In genomic region chr2:33837297-33837696, GRCm38 (mm10) we compare ENCODE assay signal across 15 mouse cellular contexts. TPM values are rescaled to one million over a fixed set of nuclear protein-coding genes. Genes with fewer than 3 reads are reported as not detected.
A peak's percentile ranks its signal among the peaks of the same experiment; 100 is the strongest.
DNase-seq lines count a peak whose midpoint lies in the region; ATAC-seq and TF ChIP-seq lines count a peak whose summit lies in the region.
"Had no signal": no experiment of that assay in that cellular context is flagged by ENCODE, and none has a peak within 500 bp of the region (broad histone marks: within the 10 kb centered on the region; RNA-seq: fewer than 3 reads in every experiment).

No protein-coding gene starts in this region.

- peaks cover 25% of the 10 kb centered on the region for H3K36me3 ChIP-seq in forebrain, embryonic 12.5 days (replicated peaks)
- H3K36me3 ChIP-seq in forebrain, postnatal 0 days (ENCODE audit: insufficient read depth): peaks cover 23% of the 10 kb centered on the region
- peaks cover 27% of the 10 kb centered on the region for H3K36me3 ChIP-seq in midbrain, embryonic 13.5 days
- peaks cover 36% of the 10 kb centered on the region for H3K36me3 ChIP-seq in midbrain, embryonic 10.5 days
- peaks cover 26% of the 10 kb centered on the region for H3K36me3 ChIP-seq in midbrain, embryonic 14.5 days (ENCODE audit: control insufficient read depth, insufficient read depth, low read length)

- H3K9ac ChIP-seq in forebrain, embryonic 12.5 days: no peak overlapping the region
- H3K9ac ChIP-seq in forebrain, postnatal 0 days: no peak overlapping the region
- H3K9ac ChIP-seq in midbrain, embryonic 13.5 days (replicated peaks): peak overlapping the region; percentile 42
- no peak overlapping the region for H3K9ac ChIP-seq in midbrain, embryonic 14.5 days (replicated peaks; ENCODE audit: low read length)

- no peak for DNase-seq in forebrain, postnatal 0 days
- no peak for DNase-seq in midbrain, embryonic 10.5 days (ENCODE audit: low spot score)
- DNase-seq in midbrain, embryonic 14.5 days: peak; percentile 40
- DNase-seq in ovary, adult 18-20 months (ENCODE audit: low spot score): no peak
- DNase-seq in lung, adult 18-20 months: no peak
- DNase-seq: cerebellum, postnatal 14 days; gastrocnemius, postnatal 14 days; kidney, adult 2 months; kidney, postnatal 14 days; lung, postnatal 14 days; thymus, postnatal 25 days had no signal

- H3K27me3 ChIP-seq in forebrain, embryonic 12.5 days: no peaks in the 10 kb centered on the region
- H3K27me3 ChIP-seq in forebrain, postnatal 0 days (ENCODE audit: insufficient read depth, low read length): no peaks in the 10 kb centered on the region
- H3K27me3 ChIP-seq in midbrain, embryonic 13.5 days: no peaks in the 10 kb centered on the region
- H3K27me3 ChIP-seq in midbrain, embryonic 10.5 days (ENCODE audit: low read depth, poor library complexity, severe bottlenecking): no peaks in the 10 kb centered on the region
- H3K27me3 ChIP-seq in midbrain, embryonic 14.5 days (ENCODE audit: control insufficient read depth, insufficient read depth, low read length): no peaks in the 10 kb centered on the region
- H3K27me3 ChIP-seq: megakaryocyte, embryonic 14.5 days had no signal

- no peak overlapping the region for H3K4me3 ChIP-seq in forebrain, embryonic 12.5 days (replicated peaks)
- no peak overlapping the region for H3K4me3 ChIP-seq in forebrain, postnatal 0 days (ENCODE audit: low read depth, low read length)
- H3K4me3 ChIP-seq in midbrain, embryonic 13.5 days (replicated peaks): no peak overlapping the region
- H3K4me3 ChIP-seq in midbrain, embryonic 10.5 days: no peak overlapping the region
- H3K4me3 ChIP-seq in midbrain, embryonic 14.5 days (replicated peaks; ENCODE audit: low read depth, low read length): no peak overlapping the region
- H3K4me3 ChIP-seq: megakaryocyte, embryonic 14.5 days had no signal

- 70% methylated on average over 6 of the region's 6 CpGs for WGBS in forebrain, embryonic 12.5 days
- WGBS in forebrain, postnatal 0 days: 61% methylated on average over 6 of the region's 6 CpGs
- WGBS in midbrain, embryonic 13.5 days: 72% methylated on average over 6 of the region's 6 CpGs
- 89% methylated on average over 6 of the region's 6 CpGs for WGBS in midbrain, embryonic 10.5 days
- 60% methylated on average over 6 of the region's 6 CpGs for WGBS in midbrain, embryonic 14.5 days

- ATAC-seq in forebrain, embryonic 12.5 days (ENCODE audit: low FRiP score): no peak
- ATAC-seq in forebrain, postnatal 0 days: no peak
- no peak for ATAC-seq in midbrain, embryonic 13.5 days
- ATAC-seq in midbrain, embryonic 14.5 days (ENCODE audit: low FRiP score, low TSS enrichment): no peak
- ATAC-seq in cerebellum, adult (ENCODE audit: insufficient number of reproducible peaks, low FRiP score, low TSS enrichment): no peak

- TF ChIP-seq CTCF in forebrain, postnatal 0 days (IDR thresholded peaks at IDR 0.05; ENCODE audit: low read depth): no peak

- H3K4me2 ChIP-seq in forebrain, embryonic 12.5 days: no peak overlapping the region
- H3K4me2 ChIP-seq in forebrain, postnatal 0 days (ENCODE audit: low read depth): no peak overlapping the region
- H3K4me2 ChIP-seq in midbrain, embryonic 13.5 days (replicated peaks): no peak overlapping the region
- no peak overlapping the region for H3K4me2 ChIP-seq in midbrain, embryonic 14.5 days (ENCODE audit: low read length)

- H3K27ac ChIP-seq in forebrain, embryonic 12.5 days: peak overlapping the region; percentile 50; the same call in 1 of the 2 replicates
- H3K27ac ChIP-seq in forebrain, postnatal 0 days (ENCODE audit: low read depth, low read length): no peak overlapping the region
- H3K27ac ChIP-seq in midbrain, embryonic 13.5 days: peak overlapping the region; percentile 74
- no peak overlapping the region; the same call in 1 of the 2 replicates for H3K27ac ChIP-seq in midbrain, embryonic 10.5 days (replicated peaks)
- peak overlapping the region; percentile 73 for H3K27ac ChIP-seq in midbrain, embryonic 14.5 days (replicated peaks; ENCODE audit: low read depth, low read length)

- peaks cover 38% of the 10 kb centered on the region for H3K4me1 ChIP-seq in forebrain, embryonic 12.5 days
- no peaks in the 10 kb centered on the region for H3K4me1 ChIP-seq in forebrain, postnatal 0 days (ENCODE audit: insufficient read depth)
- peaks cover 57% of the 10 kb centered on the region for H3K4me1 ChIP-seq in midbrain, embryonic 13.5 days (replicated peaks)
- H3K4me1 ChIP-seq in midbrain, embryonic 10.5 days: peaks cover 37% of the 10 kb centered on the region
- peaks cover 27% of the 10 kb centered on the region for H3K4me1 ChIP-seq in midbrain, embryonic 14.5 days (ENCODE audit: control insufficient read depth, insufficient read depth, low read length)

- no peaks in the 10 kb centered on the region for H3K9me3 ChIP-seq in forebrain, embryonic 12.5 days
- no peaks in the 10 kb centered on the region for H3K9me3 ChIP-seq in forebrain, postnatal 0 days (ENCODE audit: low read length)
- no peaks in the 10 kb centered on the region for H3K9me3 ChIP-seq in midbrain, embryonic 13.5 days
- no peaks in the 10 kb centered on the region for H3K9me3 ChIP-seq in midbrain, embryonic 10.5 days (replicated peaks)
- H3K9me3 ChIP-seq in midbrain, embryonic 14.5 days (ENCODE audit: control insufficient read depth, low read length): no peaks in the 10 kb centered on the region
- H3K9me3 ChIP-seq: megakaryocyte, embryonic 14.5 days had no signal

RNA-seq across cellular contexts. Expression of gene Mvb12b, which starts 50.4 kb away (rescaled TPM):
- polyA plus RNA-seq in forebrain, embryonic 12.5 days (2016; fragmentation: Nextera tagmentation; extraction: Ambion mirVana): 51.5 and 64.7 TPM in 2 replicates
- 107 and 141 TPM in 2 replicates for total RNA-seq in forebrain, postnatal 0 days (2014; rRNA removed)
- polyA plus RNA-seq in forebrain, postnatal 0 days (2015; fragmentation: Nextera tagmentation; extraction: Ambion mirVana): 72.0 and 82.8 TPM in 2 replicates
- polyA plus RNA-seq in midbrain, embryonic 13.5 days (2015; fragmentation: Nextera tagmentation; extraction: Ambion mirVana): 68.1 and 73.0 TPM in 2 replicates
- polyA plus RNA-seq in midbrain, embryonic 10.5 days (2016; fragmentation: Nextera tagmentation; extraction: Ambion mirVana): 19.0 and 23.5 TPM in 2 replicates
- 47.9 and 60.2 TPM in 2 replicates for polyA plus RNA-seq in midbrain, embryonic 14.5 days (2014; fragmentation: Nextera tagmentation; extraction: Ambion mirVana)

Comparison
In these comparisons a context has a peak if more than half of its experiments do, and no peak if none do; other contexts are left out.
1. H3K27ac ChIP-seq: peak in forebrain, embryonic 12.5 days (single experiment), midbrain, embryonic 13.5 days (single experiment) and midbrain, embryonic 14.5 days (single experiment); none in forebrain, postnatal 0 days (single experiment) and midbrain, embryonic 10.5 days (single experiment).